Mouse (Mus musculus) left cerebral cortex, adult 11 months (tissue): ENCODE data around the gene Rab33b.
A peak's percentile ranks its signal among the peaks of the same experiment; 100 is the strongest.

ENCODE experiments used
- DNase-seq: peaks from one replicate; pipeline ENCODE4 v3.0.0; 2022; ENCODE audit warnings: low spot score

The Rab33b gene

GRCm38 (mm10) chr3:51511983-51512382 lies 28.3 kb downstream of the Rab33b start:
- DNase-seq: no peak

- DNase-seq: no peak
These were observed 33.7 kb downstream of the Rab33b start for GRCm38 (mm10) chr3:51517467-51517866.

GRCm38 (mm10) chr3:51517878-51518762 lies 34.4 kb downstream of the Rab33b start:
- no peak for DNase-seq

- no peak for DNase-seq
These were observed 35.0 kb downstream of the Rab33b start for GRCm38 (mm10) chr3:51518763-51519121.

- DNase-seq: no peak
These were observed 37.5 kb downstream of the Rab33b start for GRCm38 (mm10) chr3:51521262-51521661.

- no peak for DNase-seq
These were observed 41.6 kb downstream of the Rab33b start for GRCm38 (mm10) chr3:51525186-51525785.

- DNase-seq: peak; percentile 44
These were observed 43.2 kb downstream of the Rab33b start for GRCm38 (mm10) chr3:51526891-51527290.

- DNase-seq: no peak
These were observed 48.0 kb downstream of the Rab33b start for GRCm38 (mm10) chr3:51531473-51532281.

GRCm38 (mm10) chr3:51532282-51532620 lies 48.5 kb downstream of the Rab33b start:
- DNase-seq: no peak

- no peak for DNase-seq
These were observed 49.9 kb downstream of the Rab33b start for GRCm38 (mm10) chr3:51533573-51533972.

GRCm38 (mm10) chr3:51534013-51534412 lies 50.3 kb downstream of the Rab33b start:
- DNase-seq: no peak

- DNase-seq: no peak
These were observed 56.1 kb downstream of the Rab33b start for GRCm38 (mm10) chr3:51539567-51540408.

GRCm38 (mm10) chr3:51540659-51541058 lies 56.9 kb downstream of the Rab33b start:
- no peak for DNase-seq

GRCm38 (mm10) chr3:51544442-51545128 lies 60.9 kb downstream of the Rab33b start:
- no peak for DNase-seq
